Comparison of ENCODE assay signal across 21 mouse cellular contexts in genomic region chr2:141292847-141293246, GRCm38 (mm10).
A peak's percentile ranks its signal among the peaks of the same experiment; 100 is the strongest.
DNase-seq lines count a peak whose midpoint lies in the region; ATAC-seq lines count a peak whose summit lies in the region.
"Had no signal": no experiment of that assay in that cellular context is flagged by ENCODE, and none has a peak within 500 bp of the region (broad histone marks: within the 10 kb centered on the region; RNA-seq: fewer than 3 reads in every experiment).

No protein-coding gene starts in this region.

- no peak overlapping the region for H3K4me2 ChIP-seq in embryonic facial prominence, embryonic 12.5 days (replicated peaks)
- H3K4me2 ChIP-seq: forebrain, embryonic 13.5 days; heart, embryonic 11.5 days; liver, embryonic 12.5 days; midbrain, embryonic 13.5 days had no signal

- H3K9me3 ChIP-seq in embryonic facial prominence, embryonic 12.5 days = no peaks in the 10 kb centered on the region
- H3K9me3 ChIP-seq in limb, embryonic 10.5 days (replicated peaks) = no peaks in the 10 kb centered on the region
- H3K9me3 ChIP-seq: forebrain, embryonic 13.5 days; hindbrain, embryonic 10.5 days; liver, embryonic 12.5 days; midbrain, embryonic 13.5 days had no signal

- H3K9ac ChIP-seq in embryonic facial prominence, embryonic 12.5 days = no peak overlapping the region
- H3K9ac ChIP-seq: forebrain, embryonic 13.5 days; liver, embryonic 12.5 days; midbrain, embryonic 13.5 days had no signal

- peak; percentile 30 for DNase-seq in adipocyte (ENCODE audit: low spot score)
- DNase-seq in limb, embryonic 10.5 days (ENCODE audit: low spot score) = peak; percentile 55
- no peak for DNase-seq in spleen, postnatal 10 days (ENCODE audit: low spot score in 2 of 2)
- no peak for DNase-seq in spleen, adult 18-20 months
- no peak for DNase-seq in heart, adult 8-10 months (ENCODE audit: low spot score)
- DNase-seq: adrenal gland, postnatal 14 days; cerebellum, adult 8-10 months; cerebellum, postnatal 36 days; kidney, adult 11 months; lung, adult 18-20 months; lung, postnatal 14 days; right cerebral cortex, postnatal 14 days had no signal

- H3K27me3 ChIP-seq in embryonic facial prominence, embryonic 12.5 days = no peaks in the 10 kb centered on the region
- H3K27me3 ChIP-seq in limb, embryonic 10.5 days (ENCODE audit: low read depth, poor library complexity, severe bottlenecking) = no peaks in the 10 kb centered on the region
- H3K27me3 ChIP-seq: forebrain, embryonic 13.5 days; liver, embryonic 12.5 days; midbrain, embryonic 13.5 days had no signal

- H3K4me1 ChIP-seq in embryonic facial prominence, embryonic 12.5 days = peaks cover 19% of the 10 kb centered on the region
- peaks cover 46% of the 10 kb centered on the region for H3K4me1 ChIP-seq in limb, embryonic 10.5 days
- H3K4me1 ChIP-seq: forebrain, embryonic 13.5 days; hindbrain, embryonic 10.5 days; liver, embryonic 12.5 days; midbrain, embryonic 13.5 days had no signal

- H3K4me3 ChIP-seq in embryonic facial prominence, embryonic 12.5 days = no peak overlapping the region
- H3K4me3 ChIP-seq in limb, embryonic 10.5 days = no peak overlapping the region
- H3K4me3 ChIP-seq: forebrain, embryonic 13.5 days; hindbrain, embryonic 10.5 days; left cerebral cortex, adult 2 months; liver, embryonic 12.5 days; midbrain, embryonic 13.5 days had no signal

- no peaks in the 10 kb centered on the region for H3K36me3 ChIP-seq in embryonic facial prominence, embryonic 12.5 days
- H3K36me3 ChIP-seq in limb, embryonic 10.5 days = no peaks in the 10 kb centered on the region
- H3K36me3 ChIP-seq: hindbrain, embryonic 10.5 days; liver, embryonic 12.5 days; midbrain, embryonic 13.5 days had no signal

- ATAC-seq in embryonic facial prominence, embryonic 12.5 days (ENCODE audit: insufficient number of reproducible peaks, insufficient read depth, low FRiP score, low TSS enrichment) = no peak; the same call in 1 of the 2 replicates
- ATAC-seq in frontal cortex, adult (ENCODE audit: low TSS enrichment) = no peak
- ATAC-seq: forebrain, embryonic 13.5 days; hindbrain, postnatal 0 days; liver, embryonic 12.5 days; midbrain, embryonic 13.5 days had no signal

- 17% methylated on average over 3 of the region's 3 CpGs for WGBS in embryonic facial prominence, embryonic 12.5 days
- 15% methylated on average over 3 of the region's 3 CpGs for WGBS in limb, embryonic 10.5 days

- H3K27ac ChIP-seq in embryonic facial prominence, embryonic 12.5 days = 0 out of 2 replicates have a peak overlapping the region, but pooled peaks have one; percentile 54
- H3K27ac ChIP-seq in limb, embryonic 10.5 days = peak overlapping the region; percentile 61
- H3K27ac ChIP-seq: forebrain, embryonic 13.5 days; hindbrain, embryonic 10.5 days; hindbrain, postnatal 0 days; left cerebral cortex, adult 2 months; liver, embryonic 12.5 days; midbrain, embryonic 13.5 days had no signal

Comparison
In these comparisons a context has a peak if more than half of its experiments do, and no peak if none do; other contexts are left out.
1. DNase-seq: peak in adipocyte (single experiment) and limb, embryonic 10.5 days (single experiment); none in spleen, postnatal 10 days (0 of 2), spleen, adult 18-20 months (0 of 2) and heart, adult 8-10 months (single experiment).